Mouse (Mus musculus): Measurements from ENCODE around the gene Ksr1.
"Not testable (repeated sequence)": the region's sequence is repeated elsewhere in the genome, so short reads cannot be mapped to it uniquely, and the experiment has no call there.

Ksr1 gene

GRCm38 (mm10) chr11:79017161-79017606 lies 129.0 kb downstream of the Ksr1 start:
- CTCF ChIA-PET = no interaction called here

- CTCF ChIA-PET = no interaction called here
Measured at GRCm38 (mm10) chr11:79016236-79016635, 130.0 kb downstream of the Ksr1 start.

- CTCF ChIA-PET = no interaction called here
Measured at GRCm38 (mm10) chr11:79015660-79016215, 130.5 kb downstream of the Ksr1 start.

GRCm38 (mm10) chr11:79014602-79015325 lies 131.4 kb downstream of the Ksr1 start:
- CTCF ChIA-PET = no interaction called here

GRCm38 (mm10) chr11:79013806-79014205 lies 132.4 kb downstream of the Ksr1 start:
- CTCF ChIA-PET = no interaction called here

- CTCF ChIA-PET = no interaction called here
Measured at GRCm38 (mm10) chr11:79013056-79013455, 133.2 kb downstream of the Ksr1 start.

GRCm38 (mm10) chr11:79012529-79012928 lies 133.7 kb downstream of the Ksr1 start:
- CTCF ChIA-PET = no interaction called here

- CTCF ChIA-PET = no interaction called here
Measured at GRCm38 (mm10) chr11:79008891-79009290, 137.3 kb downstream of the Ksr1 start.

- CTCF ChIA-PET = no interaction called here
Measured at GRCm38 (mm10) chr11:79008007-79008775, 138.0 kb downstream of the Ksr1 start.

- CTCF ChIA-PET = interaction anchor here (1.4 kb wide), 1 partner anchor 67 kb away, joined by 9 read pairs; no protein-coding TSS in a partner anchor
Measured at GRCm38 (mm10) chr11:79007356-79007755, 138.9 kb downstream of the Ksr1 start.

- CTCF ChIA-PET = interaction anchor here (0.6 to 1.4 kb wide), 2 partner anchors 68 to 75 kb away, joined by 9 read pairs; no protein-coding TSS in a partner anchor
Measured at GRCm38 (mm10) chr11:79006417-79006816, 139.8 kb downstream of the Ksr1 start.

- CTCF ChIA-PET = no interaction called here
Measured at GRCm38 (mm10) chr11:79005578-79006394, 140.4 kb downstream of the Ksr1 start.

- CTCF ChIA-PET = no interaction called here
Measured at GRCm38 (mm10) chr11:79003769-79004638, 142.2 kb downstream of the Ksr1 start.

GRCm38 (mm10) chr11:79003053-79003768 lies 143.0 kb downstream of the Ksr1 start:
- CTCF ChIA-PET = interaction anchor here (0.5 to 0.6 kb wide), 2 partner anchors 22 to 443 kb away, joined by 7 to 11 read pairs; no protein-coding TSS in a partner anchor

GRCm38 (mm10) chr11:79002551-79002951 lies 143.7 kb downstream of the Ksr1 start:
- CTCF ChIA-PET = interaction anchor here (0.5 kb wide), 1 partner anchor 442 kb away, joined by 7 read pairs; no protein-coding TSS in a partner anchor

- CTCF ChIA-PET = no interaction called here
Measured at GRCm38 (mm10) chr11:79001871-79002270, 144.3 kb downstream of the Ksr1 start.

- CTCF ChIA-PET = interaction anchor here (0.6 kb wide), 2 partner anchors 18 to 20 kb away, joined by 3 to 8 read pairs; no protein-coding TSS in a partner anchor
Measured at GRCm38 (mm10) chr11:78999118-78999517, 147.1 kb downstream of the Ksr1 start.

GRCm38 (mm10) chr11:78990875-78991543 lies 155.2 kb downstream of the Ksr1 start:
- CTCF ChIA-PET = not testable (repeated sequence)

- CTCF ChIA-PET = interaction anchor here (0.6 kb wide), 1 partner anchor 17 kb away, joined by 3 read pairs; no protein-coding TSS in a partner anchor
Measured at GRCm38 (mm10) chr11:78990096-78990495, 156.1 kb downstream of the Ksr1 start.

Measured in spleen, embryonic (tissue).